Mouse (Mus musculus): ENCODE measurements around the gene Ddx60. TPM values are rescaled to one million over a fixed set of nuclear protein-coding genes. Genes with fewer than 3 reads are reported as not detected.

The Ddx60 gene
- polyA plus RNA-seq, 1 experiment from 2014 or later: 0.63 TPM

DNA sequence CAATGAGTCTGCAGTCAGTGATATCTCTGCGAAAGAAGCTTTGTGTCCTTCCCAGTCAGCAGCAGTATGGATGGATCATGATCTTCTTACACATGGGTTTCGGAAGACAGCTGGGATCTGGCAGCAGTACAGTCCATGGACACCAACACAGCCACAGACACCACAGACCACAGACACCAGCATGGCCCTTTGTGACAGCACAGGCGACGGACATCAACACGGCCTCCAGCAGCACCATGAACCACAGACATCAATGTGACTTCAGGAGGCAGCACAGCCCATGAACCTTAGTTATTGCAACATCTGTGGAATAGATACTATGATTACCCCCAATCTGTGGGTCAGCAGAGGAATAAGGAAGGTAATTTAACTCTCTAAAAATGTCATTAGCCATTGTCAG, 15.1 kb upstream of the Ddx60 start:
- DNase-seq (ENCODE audit: low spot score): no peak
- no peak for ATAC-seq (replicated peaks; ENCODE audit: low FRiP score)
- no peaks in the 10 kb centered on the region for H3K36me3 ChIP-seq (ENCODE audit: control insufficient read depth, insufficient read depth, low read length)
- H3K9ac ChIP-seq (ENCODE audit: low read depth, low read length): no peak overlapping the region
- H3K4me3 ChIP-seq (ENCODE audit: low read depth, low read length): no peak overlapping the region
- H3K9me3 ChIP-seq (ENCODE audit: control insufficient read depth, low read length): no peaks in the 10 kb centered on the region
- no peaks in the 10 kb centered on the region for H3K27me3 ChIP-seq (replicated peaks; ENCODE audit: control insufficient read depth, insufficient read depth, low read length)
- H3K4me2 ChIP-seq: no peak overlapping the region
- no peak overlapping the region for H3K27ac ChIP-seq (ENCODE audit: low read depth, low read length)
- no peaks in the 10 kb centered on the region for H3K4me1 ChIP-seq (replicated peaks; ENCODE audit: control insufficient read depth, insufficient read depth, low read length)
- WGBS: 86% methylated on average over 5 of the region's 5 CpGs

DNA sequence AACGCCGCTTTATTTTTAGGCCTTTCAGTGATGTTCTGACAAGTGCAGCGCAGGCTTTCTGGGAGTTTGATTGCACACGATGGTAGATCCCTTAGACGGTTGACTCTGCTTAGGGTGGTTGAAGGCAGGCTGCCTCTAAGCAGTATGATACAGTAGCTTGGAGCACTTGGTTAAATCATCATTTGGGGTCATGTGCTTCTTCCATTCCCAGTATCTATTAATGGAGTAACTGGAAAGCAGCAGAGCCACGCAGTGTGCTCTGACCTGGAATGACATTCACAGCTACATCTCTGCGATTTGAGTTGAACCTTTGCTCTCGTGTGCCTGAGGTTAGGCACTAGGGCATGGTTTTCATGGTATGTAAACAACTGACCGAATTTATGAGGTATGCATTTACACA, 13.9 kb upstream of the Ddx60 start:
- no peaks in the 10 kb centered on the region for H3K27me3 ChIP-seq (replicated peaks; ENCODE audit: control insufficient read depth, insufficient read depth, low read length)
- no peak overlapping the region for H3K9ac ChIP-seq (ENCODE audit: low read depth, low read length)
- H3K36me3 ChIP-seq (ENCODE audit: control insufficient read depth, insufficient read depth, low read length): no peaks in the 10 kb centered on the region
- no peaks in the 10 kb centered on the region for H3K4me1 ChIP-seq (replicated peaks; ENCODE audit: control insufficient read depth, insufficient read depth, low read length)
- no peak overlapping the region for H3K27ac ChIP-seq (ENCODE audit: low read depth, low read length)
- 80% methylated on average over 9 of the region's 9 CpGs for WGBS
- DNase-seq (ENCODE audit: low spot score) (no peak), ATAC-seq (replicated peaks; ENCODE audit: low FRiP score) (no peak)
- H3K4me3 ChIP-seq (ENCODE audit: low read depth, low read length): no peak overlapping the region
- no peaks in the 10 kb centered on the region for H3K9me3 ChIP-seq (ENCODE audit: control insufficient read depth, low read length)
- H3K4me2 ChIP-seq: no peak overlapping the region

DNA sequence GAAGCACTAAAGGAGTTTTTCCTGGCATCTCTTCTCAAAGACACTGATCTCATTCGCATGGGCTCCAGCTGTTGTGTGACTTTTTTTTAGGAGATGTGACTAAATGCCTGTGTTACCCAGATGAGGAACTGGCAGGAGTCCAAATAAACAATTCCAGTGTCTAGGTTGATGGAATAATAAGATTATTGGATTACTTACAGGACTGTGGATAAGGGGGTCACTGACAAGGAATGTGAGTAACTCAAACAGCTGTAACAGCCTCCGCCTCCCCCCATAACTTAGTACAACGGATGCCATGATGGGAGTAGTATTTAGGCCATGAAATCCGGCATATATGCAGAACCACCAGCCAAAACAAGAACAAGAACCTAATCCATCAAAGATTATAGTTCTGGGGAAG, 10.6 kb upstream of the Ddx60 start:
- no peaks in the 10 kb centered on the region for H3K9me3 ChIP-seq (ENCODE audit: control insufficient read depth, low read length)
- H3K4me1 ChIP-seq (replicated peaks; ENCODE audit: control insufficient read depth, insufficient read depth, low read length): no peaks in the 10 kb centered on the region
- no peak overlapping the region for H3K4me3 ChIP-seq (ENCODE audit: low read depth, low read length)
- ATAC-seq (replicated peaks; ENCODE audit: low FRiP score) (no peak), DNase-seq (ENCODE audit: low spot score) (no peak)
- H3K27ac ChIP-seq (ENCODE audit: low read depth, low read length): no peak overlapping the region
- H3K9ac ChIP-seq (ENCODE audit: low read depth, low read length): no peak overlapping the region
- H3K36me3 ChIP-seq (ENCODE audit: control insufficient read depth, insufficient read depth, low read length): no peaks in the 10 kb centered on the region
- no peaks in the 10 kb centered on the region for H3K27me3 ChIP-seq (replicated peaks; ENCODE audit: control insufficient read depth, insufficient read depth, low read length)
- WGBS: 77% methylated on average over 4 of the region's 4 CpGs
- H3K4me2 ChIP-seq: no peak overlapping the region

DNA sequence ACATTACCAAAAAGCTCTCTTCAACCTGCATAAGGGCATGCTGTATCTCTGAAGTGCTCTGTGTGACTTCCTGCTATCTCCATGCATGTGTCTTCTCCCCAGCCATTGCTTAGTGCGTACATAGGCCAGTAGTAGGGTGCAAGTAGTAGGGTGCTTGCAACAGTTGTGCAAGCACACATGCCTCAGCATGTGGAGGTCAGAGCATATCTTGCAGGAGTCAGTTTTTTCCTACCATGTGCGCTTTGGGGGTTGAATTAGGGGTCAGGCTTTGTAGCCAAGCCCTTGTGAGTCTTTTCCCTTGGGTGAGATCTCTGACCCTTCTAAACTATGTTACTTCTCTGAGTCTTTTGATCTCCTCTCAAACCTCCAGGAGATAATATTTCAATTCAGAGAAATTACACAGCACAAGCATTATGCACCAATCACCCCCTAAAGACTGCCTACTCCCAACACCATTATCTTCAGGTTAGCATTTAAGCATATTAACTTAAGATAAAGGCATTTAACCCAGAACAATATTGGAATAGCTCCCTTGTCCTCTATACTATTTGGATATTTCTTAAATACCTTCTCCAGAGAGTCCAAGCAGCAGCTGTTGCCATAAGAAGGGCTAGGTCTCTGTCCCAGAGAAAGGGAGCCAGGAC, 8.6 kb upstream of the Ddx60 start:
- Histone ChIP-seq H3K9me3 (ENCODE audit: control insufficient read depth, low read length) (no peaks in the 10 kb centered on the region), H3K27me3 (replicated peaks; ENCODE audit: control insufficient read depth, insufficient read depth, low read length) (no peaks in the 10 kb centered on the region), H3K27ac (ENCODE audit: low read depth, low read length) (no peak overlapping the region), H3K4me1 (replicated peaks; ENCODE audit: control insufficient read depth, insufficient read depth, low read length) (no peaks in the 10 kb centered on the region), H3K9ac (ENCODE audit: low read depth, low read length) (no peak overlapping the region), H3K4me2 (no peak overlapping the region), H3K4me3 (ENCODE audit: low read depth, low read length) (no peak overlapping the region), H3K36me3 (ENCODE audit: control insufficient read depth, insufficient read depth, low read length) (no peaks in the 10 kb centered on the region)
- ATAC-seq (replicated peaks; ENCODE audit: low FRiP score) (no peak), DNase-seq (ENCODE audit: low spot score) (no peak)
- WGBS: 71% methylated on average over 2 of the region's 2 CpGs

DNA sequence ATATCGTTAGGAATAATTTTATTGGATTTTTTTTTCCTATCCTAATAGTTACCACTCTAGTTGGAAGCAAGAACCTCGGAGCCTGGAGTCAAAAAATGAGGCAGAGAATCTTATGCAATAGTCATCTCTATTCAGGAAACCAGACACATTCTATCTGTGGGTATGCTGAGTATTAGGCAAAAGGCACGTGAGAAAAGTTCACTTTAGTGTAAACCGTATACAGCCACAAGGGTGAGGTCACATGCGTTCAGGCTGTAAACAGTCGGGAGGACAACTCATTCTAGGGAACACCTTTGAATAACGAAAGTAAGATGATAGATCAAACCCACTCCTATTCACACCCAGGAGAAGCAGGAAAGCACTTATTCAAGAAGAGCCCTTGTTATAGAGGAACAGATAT, 7.5 kb upstream of the Ddx60 start:
- no peak overlapping the region for H3K9ac ChIP-seq (ENCODE audit: low read depth, low read length)
- DNase-seq (ENCODE audit: low spot score) (no peak), ATAC-seq (replicated peaks; ENCODE audit: low FRiP score) (no peak)
- H3K36me3 ChIP-seq (ENCODE audit: control insufficient read depth, insufficient read depth, low read length): no peaks in the 10 kb centered on the region
- no peaks in the 10 kb centered on the region for H3K4me1 ChIP-seq (replicated peaks; ENCODE audit: control insufficient read depth, insufficient read depth, low read length)
- no peaks in the 10 kb centered on the region for H3K9me3 ChIP-seq (ENCODE audit: control insufficient read depth, low read length)
- H3K4me2 ChIP-seq: no peak overlapping the region
- H3K4me3 ChIP-seq (ENCODE audit: low read depth, low read length): no peak overlapping the region
- 77% methylated on average over 7 of the region's 7 CpGs for WGBS
- H3K27me3 ChIP-seq (replicated peaks; ENCODE audit: control insufficient read depth, insufficient read depth, low read length): no peaks in the 10 kb centered on the region
- no peak overlapping the region for H3K27ac ChIP-seq (ENCODE audit: low read depth, low read length)

DNA sequence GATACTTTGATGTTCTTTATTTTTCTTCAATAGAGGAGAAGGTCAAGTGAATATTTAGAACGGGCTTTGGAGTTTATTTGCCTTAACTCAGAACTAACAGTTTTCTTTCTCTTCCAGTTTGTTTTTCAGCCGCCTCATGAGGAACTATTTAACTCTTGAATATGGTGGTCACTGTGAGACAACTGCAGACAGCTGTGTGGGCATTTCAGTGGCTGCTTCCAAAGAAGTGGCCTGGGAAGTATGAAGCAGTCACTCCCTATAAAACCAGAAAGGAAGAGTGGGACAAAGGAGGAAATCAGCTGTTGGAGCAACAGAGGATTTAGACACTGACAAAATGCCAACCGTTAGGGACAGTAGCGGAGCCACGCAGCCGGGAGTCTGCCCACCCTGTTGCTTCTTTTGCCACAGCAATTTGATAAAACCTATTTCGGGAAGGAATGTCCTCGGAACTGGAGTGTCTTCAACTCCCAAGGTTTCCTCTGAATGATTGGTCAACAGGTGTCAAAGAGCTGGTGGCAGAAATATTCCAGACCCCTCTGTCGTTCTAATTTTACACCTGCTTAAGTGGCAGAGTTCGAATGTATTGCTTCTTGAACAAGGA, 6.3 kb upstream of the Ddx60 start:
- H3K27ac ChIP-seq (ENCODE audit: low read depth, low read length): no peak overlapping the region
- no peak overlapping the region for H3K9ac ChIP-seq (ENCODE audit: low read depth, low read length)
- no peak for DNase-seq (ENCODE audit: low spot score)
- no peaks in the 10 kb centered on the region for H3K9me3 ChIP-seq (ENCODE audit: control insufficient read depth, low read length)
- no peaks in the 10 kb centered on the region for H3K36me3 ChIP-seq (ENCODE audit: control insufficient read depth, insufficient read depth, low read length)
- 75% methylated on average over 10 of the region's 10 CpGs for WGBS
- no peak for ATAC-seq (replicated peaks; ENCODE audit: low FRiP score)
- H3K4me3 ChIP-seq (ENCODE audit: low read depth, low read length): no peak overlapping the region
- no peaks in the 10 kb centered on the region for H3K4me1 ChIP-seq (replicated peaks; ENCODE audit: control insufficient read depth, insufficient read depth, low read length)
- no peak overlapping the region for H3K4me2 ChIP-seq
- H3K27me3 ChIP-seq (replicated peaks; ENCODE audit: control insufficient read depth, insufficient read depth, low read length): no peaks in the 10 kb centered on the region

DNA sequence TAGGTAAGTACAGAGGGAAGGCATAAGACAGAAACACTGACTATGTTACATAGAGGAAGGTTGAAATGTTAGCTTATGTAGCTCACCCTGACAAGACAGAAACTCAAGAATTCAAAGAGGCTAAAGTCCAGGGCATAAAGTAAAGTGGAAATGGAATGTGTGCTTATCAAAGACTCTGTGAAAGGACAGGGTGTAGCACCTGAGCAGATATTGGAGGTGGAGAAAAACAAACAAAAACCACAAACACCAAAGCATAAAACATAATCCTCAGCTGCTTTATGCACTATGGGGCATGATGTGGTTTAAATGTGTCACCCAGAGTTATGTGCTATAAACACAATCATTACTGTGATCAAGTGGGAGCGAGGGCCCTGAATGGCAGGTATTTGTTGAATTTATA, 3.4 kb upstream of the Ddx60 start:
- no peak overlapping the region for H3K27ac ChIP-seq (ENCODE audit: low read depth, low read length)
- H3K9ac ChIP-seq (ENCODE audit: low read depth, low read length): no peak overlapping the region
- H3K9me3 ChIP-seq (ENCODE audit: control insufficient read depth, low read length): no peaks in the 10 kb centered on the region
- DNase-seq (ENCODE audit: low spot score): no peak
- no peaks in the 10 kb centered on the region for H3K4me1 ChIP-seq (replicated peaks; ENCODE audit: control insufficient read depth, insufficient read depth, low read length)
- no peaks in the 10 kb centered on the region for H3K36me3 ChIP-seq (ENCODE audit: control insufficient read depth, insufficient read depth, low read length)
- no peak for ATAC-seq (replicated peaks; ENCODE audit: low FRiP score)
- H3K4me2 ChIP-seq: no peak overlapping the region
- 94% methylated on average over 1 of the region's 1 CpGs for WGBS
- H3K27me3 ChIP-seq (replicated peaks; ENCODE audit: control insufficient read depth, insufficient read depth, low read length): no peaks in the 10 kb centered on the region
- H3K4me3 ChIP-seq (ENCODE audit: low read depth, low read length): no peak overlapping the region

DNA sequence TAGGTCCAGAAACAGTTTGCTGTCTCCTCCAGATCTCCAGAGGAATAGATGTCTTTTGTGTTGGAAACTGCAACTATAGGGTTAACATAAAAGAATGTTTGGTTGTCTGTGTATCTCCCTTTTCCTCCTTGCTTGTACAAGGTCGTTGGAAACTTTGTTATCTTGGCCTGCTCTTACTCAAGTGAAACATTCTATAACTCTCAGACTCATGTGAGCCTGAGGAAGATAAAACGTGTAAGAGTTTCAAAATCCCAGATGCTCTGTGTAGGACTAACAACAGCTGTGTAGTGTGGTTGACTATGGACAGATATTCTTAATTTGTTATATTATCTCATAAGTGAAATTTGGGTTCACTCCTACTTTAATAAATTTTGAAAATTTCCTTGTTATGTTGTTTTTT, 5.4 kb downstream of the Ddx60 start:
- H3K9me3 ChIP-seq (ENCODE audit: control insufficient read depth, low read length): no peaks in the 10 kb centered on the region
- ATAC-seq (replicated peaks; ENCODE audit: low FRiP score) (no peak), DNase-seq (ENCODE audit: low spot score) (no peak)
- no peaks in the 10 kb centered on the region for H3K4me1 ChIP-seq (replicated peaks; ENCODE audit: control insufficient read depth, insufficient read depth, low read length)
- H3K27ac ChIP-seq (ENCODE audit: low read depth, low read length): no peak overlapping the region
- no peak overlapping the region for H3K4me3 ChIP-seq (ENCODE audit: low read depth, low read length)
- H3K27me3 ChIP-seq (replicated peaks; ENCODE audit: control insufficient read depth, insufficient read depth, low read length): no peaks in the 10 kb centered on the region
- no peak overlapping the region for H3K9ac ChIP-seq (ENCODE audit: low read depth, low read length)
- no peak overlapping the region for H3K4me2 ChIP-seq
- H3K36me3 ChIP-seq (ENCODE audit: control insufficient read depth, insufficient read depth, low read length): no peaks in the 10 kb centered on the region
- WGBS: 14% methylated on average over 2 of the region's 2 CpGs

DNA sequence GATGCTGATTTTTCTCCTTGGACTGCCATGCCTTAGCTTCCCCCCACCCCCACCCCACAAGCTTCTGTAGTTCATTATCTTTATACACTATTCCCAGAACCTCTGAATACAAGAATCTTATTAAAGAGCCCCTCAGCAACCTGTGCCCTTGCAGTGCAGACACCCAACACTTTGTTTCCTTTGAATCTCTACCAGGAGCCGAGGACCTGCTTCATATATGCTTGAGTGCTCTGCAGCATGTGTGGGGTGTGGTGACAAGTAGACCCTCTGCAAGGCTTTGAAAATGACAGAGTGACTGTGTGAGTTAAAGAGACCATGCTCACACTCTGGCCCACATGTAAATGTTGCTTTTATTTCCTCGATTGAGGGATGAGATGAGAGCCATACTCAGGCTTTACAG, 9.7 kb downstream of the Ddx60 start:
- no peaks in the 10 kb centered on the region for H3K27me3 ChIP-seq (replicated peaks; ENCODE audit: control insufficient read depth, insufficient read depth, low read length)
- H3K4me2 ChIP-seq: no peak overlapping the region

More for the DNA sequence above, 9.7 kb downstream of the Ddx60 start:
- WGBS: 65% methylated on average over 2 of the region's 2 CpGs
- Histone ChIP-seq H3K9ac (ENCODE audit: low read depth, low read length) (no peak overlapping the region), H3K4me3 (ENCODE audit: low read depth, low read length) (no peak overlapping the region), H3K36me3 (ENCODE audit: control insufficient read depth, insufficient read depth, low read length) (no peaks in the 10 kb centered on the region), H3K4me1 (replicated peaks; ENCODE audit: control insufficient read depth, insufficient read depth, low read length) (no peaks in the 10 kb centered on the region), H3K9me3 (ENCODE audit: control insufficient read depth, low read length) (no peaks in the 10 kb centered on the region), H3K27ac (ENCODE audit: low read depth, low read length) (no peak overlapping the region)
- DNase-seq (ENCODE audit: low spot score): no peak
- no peak for ATAC-seq (replicated peaks; ENCODE audit: low FRiP score)

Data from liver, embryonic 11.5 days (tissue).